Mouse (Mus musculus): ENCODE data around the gene Gas8.

DNA sequence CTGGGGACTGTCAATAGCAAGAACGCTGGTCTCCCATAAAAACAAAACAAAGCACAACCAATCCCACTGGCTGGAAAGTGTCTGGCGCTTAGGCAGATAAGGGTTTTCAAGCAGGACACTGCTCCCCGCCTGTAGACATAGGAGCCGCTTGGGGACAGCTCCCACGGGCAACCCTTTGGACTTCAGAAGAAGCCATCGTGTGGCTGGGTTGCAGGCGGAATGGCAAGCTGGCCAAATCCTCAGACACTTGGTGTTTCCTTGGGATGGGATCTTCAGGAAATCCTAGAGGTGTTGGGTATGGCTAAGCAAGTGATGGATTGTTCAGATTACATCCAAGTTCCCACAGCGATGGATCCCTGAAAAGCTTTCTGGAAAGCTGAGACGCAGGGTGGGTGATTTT is 4.5 kb upstream of the Gas8 start:
- no peak for TF ChIP-seq CTCF (IDR thresholded peaks at IDR 0.05; ENCODE audit: extremely low read depth, insufficient read depth, low read length)
- TF ChIP-seq POLR2A (IDR thresholded peaks at IDR 0.05; ENCODE audit: extremely low read depth, insufficient read depth, low read length) = no peak

Measured in cortical plate, adult 2 months (tissue).